Mouse (Mus musculus): ENCODE results near the gene Iqsec3. TPM values are rescaled to one million over a fixed set of nuclear protein-coding genes. Genes with fewer than 3 reads are reported as not detected.

Iqsec3 gene
- total and polyA plus RNA-seq, 2 experiments from 2014 or later = 0.04 TPM; not detected in 1

- TF ChIP-seq EP300 (IDR thresholded peaks at IDR 0.05; ENCODE audit: low read depth) (no peak), CTCF (IDR thresholded peaks at IDR 0.05; ENCODE audit: low read depth) (no peak)
- ATAC-seq (ENCODE audit: insufficient read depth, low read depth) (no peak), DNase-seq (ENCODE audit: low spot score) (no peak)
- Histone ChIP-seq H3K27ac (ENCODE audit: low read depth) (no peak overlapping the region), H3K4me2 (ENCODE audit: low read depth, low read length) (no peak overlapping the region), H3K4me3 (ENCODE audit: low read depth, low read length) (no peak overlapping the region), H3K36me3 (replicated peaks; ENCODE audit: control insufficient read depth, insufficient read depth, low read length) (no peaks in the 10 kb centered on the region), H3K4me1 (ENCODE audit: control insufficient read depth, insufficient read depth) (no peaks in the 10 kb centered on the region), H3K9ac (replicated peaks; ENCODE audit: low read depth, low read length) (no peak overlapping the region), H3K9me3 (replicated peaks; ENCODE audit: control insufficient read depth, low read length) (no peaks in the 10 kb centered on the region), H3K27me3 (ENCODE audit: control insufficient read depth, insufficient read depth, low read length) (0 out of 2 replicates have a peak, but pooled peaks cover 3% of the 10 kb centered on the region)
- WGBS = 84% methylated on average over 6 of the region's 6 CpGs
Measured at GRCm38 (mm10) chr6:121357232-121357631, 116.2 kb downstream of the Iqsec3 start.

- H3K27ac ChIP-seq (ENCODE audit: low read depth) = no peak overlapping the region
- H3K9ac ChIP-seq (replicated peaks; ENCODE audit: low read depth, low read length) = no peak overlapping the region
- 45% methylated on average over 1 of the region's 1 CpGs for WGBS
- H3K27me3 ChIP-seq (ENCODE audit: control insufficient read depth, insufficient read depth, low read length) = 0 out of 2 replicates have a peak, but pooled peaks cover 3% of the 10 kb centered on the region
- no peak overlapping the region for H3K4me3 ChIP-seq (ENCODE audit: low read depth, low read length)
- H3K4me1 ChIP-seq (ENCODE audit: control insufficient read depth, insufficient read depth) = no peaks in the 10 kb centered on the region
- DNase-seq (ENCODE audit: low spot score) (no peak), ATAC-seq (ENCODE audit: insufficient read depth, low read depth) (no peak)
- H3K4me2 ChIP-seq (ENCODE audit: low read depth, low read length) = no peak overlapping the region
- no peaks in the 10 kb centered on the region for H3K9me3 ChIP-seq (replicated peaks; ENCODE audit: control insufficient read depth, low read length)
- TF ChIP-seq CTCF (IDR thresholded peaks at IDR 0.05; ENCODE audit: low read depth) = no peak
- TF ChIP-seq EP300 (IDR thresholded peaks at IDR 0.05; ENCODE audit: low read depth) = no peak
- no peaks in the 10 kb centered on the region for H3K36me3 ChIP-seq (replicated peaks; ENCODE audit: control insufficient read depth, insufficient read depth, low read length)
Measured at GRCm38 (mm10) chr6:121356041-121356440, 117.4 kb downstream of the Iqsec3 start.

GRCm38 (mm10) chr6:121352276-121352675, 121.2 kb downstream of the Iqsec3 start:
- ATAC-seq (ENCODE audit: insufficient read depth, low read depth) (no peak), DNase-seq (ENCODE audit: low spot score) (no peak)
- no peak overlapping the region for H3K27ac ChIP-seq (ENCODE audit: low read depth)
- no peak overlapping the region for H3K4me2 ChIP-seq (ENCODE audit: low read depth, low read length)
- WGBS = 44% methylated on average over 2 of the region's 2 CpGs
- no peaks in the 10 kb centered on the region for H3K4me1 ChIP-seq (ENCODE audit: control insufficient read depth, insufficient read depth)
- H3K4me3 ChIP-seq (ENCODE audit: low read depth, low read length) = no peak overlapping the region
- H3K27me3 ChIP-seq (ENCODE audit: control insufficient read depth, insufficient read depth, low read length) = 0 out of 2 replicates have a peak, but pooled peaks cover 3% of the 10 kb centered on the region
- H3K36me3 ChIP-seq (replicated peaks; ENCODE audit: control insufficient read depth, insufficient read depth, low read length) = no peaks in the 10 kb centered on the region
- no peak overlapping the region for H3K9ac ChIP-seq (replicated peaks; ENCODE audit: low read depth, low read length)
- TF ChIP-seq EP300 (IDR thresholded peaks at IDR 0.05; ENCODE audit: low read depth) (no peak), CTCF (IDR thresholded peaks at IDR 0.05; ENCODE audit: low read depth) (no peak)
- no peaks in the 10 kb centered on the region for H3K9me3 ChIP-seq (replicated peaks; ENCODE audit: control insufficient read depth, low read length)

GRCm38 (mm10) chr6:121346428-121346827, 127.0 kb downstream of the Iqsec3 start:
- Histone ChIP-seq H3K4me2 (ENCODE audit: low read depth, low read length) (no peak overlapping the region), H3K9me3 (replicated peaks; ENCODE audit: control insufficient read depth, low read length) (no peaks in the 10 kb centered on the region), H3K4me1 (ENCODE audit: control insufficient read depth, insufficient read depth) (no peaks in the 10 kb centered on the region), H3K27ac (ENCODE audit: low read depth) (no peak overlapping the region), H3K36me3 (replicated peaks; ENCODE audit: control insufficient read depth, insufficient read depth, low read length) (no peaks in the 10 kb centered on the region), H3K9ac (replicated peaks; ENCODE audit: low read depth, low read length) (no peak overlapping the region), H3K4me3 (ENCODE audit: low read depth, low read length) (no peak overlapping the region), H3K27me3 (ENCODE audit: control insufficient read depth, insufficient read depth, low read length) (peaks cover 5% of the 10 kb centered on the region; the same call in 1 of the 2 replicates)
- no peak for TF ChIP-seq CTCF (IDR thresholded peaks at IDR 0.05; ENCODE audit: low read depth)
- TF ChIP-seq EP300 (IDR thresholded peaks at IDR 0.05; ENCODE audit: low read depth) = no peak
- DNase-seq (ENCODE audit: low spot score) (no peak), ATAC-seq (ENCODE audit: insufficient read depth, low read depth) (no peak)
- WGBS = 52% methylated on average over 8 of the region's 8 CpGs

GRCm38 (mm10) chr6:121344329-121344728, 129.1 kb downstream of the Iqsec3 start:
- H3K4me3 ChIP-seq (ENCODE audit: low read depth, low read length) = no peak overlapping the region
- no peak overlapping the region for H3K4me2 ChIP-seq (ENCODE audit: low read depth, low read length)
- WGBS = 57% methylated on average over 5 of the region's 5 CpGs
- H3K36me3 ChIP-seq (replicated peaks; ENCODE audit: control insufficient read depth, insufficient read depth, low read length) = no peaks in the 10 kb centered on the region
- no peaks in the 10 kb centered on the region for H3K4me1 ChIP-seq (ENCODE audit: control insufficient read depth, insufficient read depth)
- H3K9me3 ChIP-seq (replicated peaks; ENCODE audit: control insufficient read depth, low read length) = no peaks in the 10 kb centered on the region
- no peak overlapping the region for H3K27ac ChIP-seq (ENCODE audit: low read depth)
- no peak overlapping the region for H3K9ac ChIP-seq (replicated peaks; ENCODE audit: low read depth, low read length)
- ATAC-seq (ENCODE audit: insufficient read depth, low read depth) (no peak), DNase-seq (ENCODE audit: low spot score) (no peak)
- H3K27me3 ChIP-seq (ENCODE audit: control insufficient read depth, insufficient read depth, low read length) = peaks cover 14% of the 10 kb centered on the region; the same call in 1 of the 2 replicates
- TF ChIP-seq CTCF (IDR thresholded peaks at IDR 0.05; ENCODE audit: low read depth) (no peak), EP300 (IDR thresholded peaks at IDR 0.05; ENCODE audit: low read depth) (no peak)

- H3K27me3 ChIP-seq (ENCODE audit: control insufficient read depth, insufficient read depth, low read length) = peaks cover 14% of the 10 kb centered on the region; the same call in 1 of the 2 replicates
- 55% methylated on average over 6 of the region's 6 CpGs for WGBS
- no peak overlapping the region for H3K4me2 ChIP-seq (ENCODE audit: low read depth, low read length)
- no peak overlapping the region for H3K27ac ChIP-seq (ENCODE audit: low read depth)
- no peaks in the 10 kb centered on the region for H3K4me1 ChIP-seq (ENCODE audit: control insufficient read depth, insufficient read depth)
- DNase-seq (ENCODE audit: low spot score) (no peak), ATAC-seq (ENCODE audit: insufficient read depth, low read depth) (no peak)
- no peak overlapping the region for H3K9ac ChIP-seq (replicated peaks; ENCODE audit: low read depth, low read length)
- no peak overlapping the region for H3K4me3 ChIP-seq (ENCODE audit: low read depth, low read length)
- TF ChIP-seq EP300 (IDR thresholded peaks at IDR 0.05; ENCODE audit: low read depth) = no peak
- no peak for TF ChIP-seq CTCF (IDR thresholded peaks at IDR 0.05; ENCODE audit: low read depth)
- no peaks in the 10 kb centered on the region for H3K9me3 ChIP-seq (replicated peaks; ENCODE audit: control insufficient read depth, low read length)
- H3K36me3 ChIP-seq (replicated peaks; ENCODE audit: control insufficient read depth, insufficient read depth, low read length) = no peaks in the 10 kb centered on the region
Measured at GRCm38 (mm10) chr6:121343771-121344123, 129.7 kb downstream of the Iqsec3 start.

Data from heart, postnatal 0 days (tissue).